Mouse (Mus musculus) adrenal gland, postnatal 4 days (tissue): ENCODE results near the gene Igfbp3. TPM values are rescaled to one million over a fixed set of nuclear protein-coding genes. Genes with fewer than 3 reads are reported as not detected.
A peak's percentile ranks its signal among the peaks of the same experiment; 100 is the strongest.
"Not testable (repeated sequence)": the region's sequence is repeated elsewhere in the genome, so short reads cannot be mapped to it uniquely, and the experiment has no call there.

Experiments
- DNase-seq, 2 experiments: peaks; one replicate each; pipeline ENCODE4 v3.0.0; 2021 to 2022; ENCODE audit warnings: low spot score in 2 of 2, mixed read lengths in 2 of 2
- long read RNA-seq, 2 experiments: library from polyadenylated mRNA; stranded (forward); transcript quantifications; one replicate each; pipeline ENCODE4 v2.0.0; 2021
- total RNA-seq, 2 experiments: library from RNA; stranded (reverse); gene quantifications; 2 replicates each; pipeline ENCODE4 v1.2.3; 2021

Igfbp3 gene
- 10 to 100 TPM; 61.8 to 63.1 TPM for total RNA-seq
- long read RNA-seq, experiment 1, transcript Igfbp3-201 (5 exons, 2,421 nt) = major isoform, 63 of 71 reads
- long read RNA-seq, experiment 1, partial matches to known transcripts = 5 of 71 reads
- long read RNA-seq, experiment 1, other reads (novel, unspliced or antisense) = 1 of 71 reads
- long read RNA-seq, experiment 2, transcript Igfbp3-201 (5 exons, 2,421 nt) = major isoform, 160 of 171 reads
- long read RNA-seq, experiment 2, partial matches to known transcripts = 8 of 171 reads
- long read RNA-seq, experiment 2, other reads (novel, unspliced or antisense) = 3 of 171 reads

GRCm38 (mm10) chr11:7213501-7214341, at the start of gene Igfbp3:
Igfbp3 (minus strand) TSS chr11:7213923.
- DNase-seq = no peak

GRCm38 (mm10) chr11:7250870-7251269, 37.1 kb upstream of the Igfbp3 start:
- DNase-seq = no peak

- no peak for DNase-seq
These were observed 36.7 kb upstream of the Igfbp3 start for GRCm38 (mm10) chr11:7250415-7250814.

GRCm38 (mm10) chr11:7244782-7245181, 31.1 kb upstream of the Igfbp3 start:
- no peak for DNase-seq

- no peak for DNase-seq
These were observed 25.5 kb upstream of the Igfbp3 start for GRCm38 (mm10) chr11:7239041-7239740.

- no peak for DNase-seq
These were observed 24.8 kb upstream of the Igfbp3 start for GRCm38 (mm10) chr11:7238546-7238945.

GRCm38 (mm10) chr11:7237712-7238111, 24.0 kb upstream of the Igfbp3 start:
- no peak for DNase-seq

- no peak for DNase-seq
These were observed 23.0 kb upstream of the Igfbp3 start for GRCm38 (mm10) chr11:7236751-7237150.

GRCm38 (mm10) chr11:7234981-7235609, 21.4 kb upstream of the Igfbp3 start:
- DNase-seq = no peak

GRCm38 (mm10) chr11:7234436-7234835, 20.7 kb upstream of the Igfbp3 start:
- no peak for DNase-seq

- DNase-seq = no peak
These were observed 19.6 kb upstream of the Igfbp3 start for GRCm38 (mm10) chr11:7233333-7233732.

GRCm38 (mm10) chr11:7231958-7232357, 18.2 kb upstream of the Igfbp3 start:
- DNase-seq = no peak

GRCm38 (mm10) chr11:7230000-7230399, 16.3 kb upstream of the Igfbp3 start:
- no peak for DNase-seq

- no peak for DNase-seq
These were observed 14.4 kb upstream of the Igfbp3 start for GRCm38 (mm10) chr11:7228107-7228506.

- no peak for DNase-seq
These were observed 13.3 kb upstream of the Igfbp3 start for GRCm38 (mm10) chr11:7226810-7227550.

GRCm38 (mm10) chr11:7226200-7226599, 12.5 kb upstream of the Igfbp3 start:
- no peak for DNase-seq

GRCm38 (mm10) chr11:7221826-7222225, 8.1 kb upstream of the Igfbp3 start:
- not testable (repeated sequence) for DNase-seq

- DNase-seq = peak in 1 of 2 experiments; percentile 37
These were observed 2.0 kb upstream of the Igfbp3 start for GRCm38 (mm10) chr11:7215703-7216102.

- DNase-seq = no peak
These were observed 1.0 kb upstream of the Igfbp3 start for GRCm38 (mm10) chr11:7214761-7215160.

- no peak for DNase-seq
These were observed 578 bp upstream of the Igfbp3 start for GRCm38 (mm10) chr11:7214342-7214660.

- no peak for DNase-seq
These were observed 592 bp downstream of the Igfbp3 start for GRCm38 (mm10) chr11:7213161-7213500.
